Mouse (Mus musculus) limb, embryonic 11.5 days (tissue): ENCODE measurements around the gene Slc7a1. TPM values are rescaled to one million over a fixed set of nuclear protein-coding genes. Genes with fewer than 3 reads are reported as not detected.

ENCODE experiments used
- ATAC-seq: fragments of 200-750 bp; cut with Nextera tagmentation; 2 replicates; pipeline ENCODE4 v1.8.0; 2017; ENCODE audit warnings: low read depth; ENCODE audit not compliant: insufficient number of reproducible peaks, low FRiP score, low TSS enrichment
- DNase-seq: peaks from one replicate; pipeline ENCODE4 v3.0.0-alpha.2; 2015; ENCODE audit warnings: low spot score
- H3K27ac ChIP-seq: fragments of 300-500 bp; sonication (generic); replicated peaks from 2 replicates; pipeline ENCODE4 v1.5.1; 2014; ENCODE audit warnings: low read depth, mild to moderate bottlenecking, low read length
- H3K27me3 ChIP-seq: fragments of 300-500 bp; sonication (generic); 2 replicates; pipeline ENCODE4 v1.6.1; 2014; ENCODE audit warnings: mild to moderate bottlenecking, low read length, mixed read lengths; ENCODE audit not compliant: control insufficient read depth, insufficient read depth
- H3K36me3 ChIP-seq: fragments of 300-500 bp; sonication (generic); 2 replicates; pipeline ENCODE4 v1.6.1; 2014; ENCODE audit warnings: mild to moderate bottlenecking, low read length, moderate library complexity, mixed read lengths; ENCODE audit not compliant: control insufficient read depth, insufficient read depth
- H3K4me1 ChIP-seq: fragments of 300-500 bp; sonication (generic); 2 replicates; pipeline ENCODE4 v1.6.1; 2014; ENCODE audit warnings: low read length, mixed read lengths; ENCODE audit not compliant: control insufficient read depth, insufficient read depth
- H3K4me2 ChIP-seq: fragments of 300-500 bp; sonication (generic); 2 replicates; pipeline ENCODE4 v1.6.1; 2014; ENCODE audit warnings: low read depth, mild to moderate bottlenecking, moderate library complexity; ENCODE audit not compliant: severe bottlenecking
- H3K4me3 ChIP-seq: fragments of 300-500 bp; sonication (generic); 2 replicates; pipeline ENCODE4 v1.5.1; 2014; ENCODE audit warnings: low read depth, low read length
- H3K9ac ChIP-seq: fragments of 300-500 bp; sonication (generic); 2 replicates; pipeline ENCODE4 v1.6.1; 2014; ENCODE audit warnings: mild to moderate bottlenecking, low read length
- H3K9me3 ChIP-seq: fragments of 300-500 bp; sonication (generic); 2 replicates; pipeline ENCODE4 v1.6.1; 2016; ENCODE audit warnings: low read length; ENCODE audit not compliant: control insufficient read depth
- whole genome bisulfite sequencing: fragments of 180-500 bp; shearing (Covaris S2); extraction: QIAGEN DNeasy Blood & Tissue Kit; methylation state at CpG from one replicate; pipeline ENCODE4 v1.1.7; 2014; 5-methylcytosine and 5-hydroxymethylcytosine counted together
- polyA plus RNA-seq: library from polyadenylated mRNA; unstranded; fragments of >200 nt; fragmentation: Nextera tagmentation; extraction: Ambion mirVana; gene quantifications from 2 replicates; pipeline ENCODE4 v1.2.1, GENCODE M21; 2014

The Slc7a1 gene
- polyA plus RNA-seq, 1 experiment from 2014 or later, result 16.4 TPM

GRCm38 (mm10) chr5:148378232-148378508 lies 21.5 kb downstream of the Slc7a1 start:
- Histone ChIP-seq H3K36me3 (no peaks in the 10 kb centered on the region), H3K4me2 (no peak overlapping the region), H3K4me1 (no peaks in the 10 kb centered on the region), H3K9me3 (no peaks in the 10 kb centered on the region), H3K27me3 (no peaks in the 10 kb centered on the region), H3K4me3 (no peak overlapping the region), H3K27ac (no peak overlapping the region), H3K9ac (no peak overlapping the region)
- 93% methylated on average over 4 of the region's 4 CpGs for WGBS
- no peak for ATAC-seq
- DNase-seq, result no peak

GRCm38 (mm10) chr5:148377439-148378231 lies 22.1 kb downstream of the Slc7a1 start:
- DNase-seq, result no peak
- H3K4me3 ChIP-seq, result no peak overlapping the region
- H3K4me2 ChIP-seq, result no peak overlapping the region
- no peak for ATAC-seq
- no peak overlapping the region for H3K27ac ChIP-seq
- 87% methylated on average over 17 of the region's 17 CpGs for WGBS
- H3K9ac ChIP-seq, result no peak overlapping the region
- H3K27me3 ChIP-seq, result no peaks in the 10 kb centered on the region
- no peaks in the 10 kb centered on the region for H3K4me1 ChIP-seq
- H3K36me3 ChIP-seq, result no peaks in the 10 kb centered on the region
- no peaks in the 10 kb centered on the region for H3K9me3 ChIP-seq

- DNase-seq, result no peak
- Histone ChIP-seq H3K4me3 (no peak overlapping the region), H3K4me1 (no peaks in the 10 kb centered on the region), H3K27me3 (no peaks in the 10 kb centered on the region), H3K9ac (no peak overlapping the region), H3K4me2 (no peak overlapping the region), H3K9me3 (no peaks in the 10 kb centered on the region), H3K27ac (no peak overlapping the region), H3K36me3 (no peaks in the 10 kb centered on the region)
- WGBS, result 95% methylated on average over 8 of the region's 8 CpGs
- ATAC-seq, result no peak
Measured at GRCm38 (mm10) chr5:148376358-148376757, 23.3 kb downstream of the Slc7a1 start.

GRCm38 (mm10) chr5:148375480-148375879 lies 24.2 kb downstream of the Slc7a1 start:
- 74% methylated on average over 12 of the region's 12 CpGs for WGBS
- no peaks in the 10 kb centered on the region for H3K36me3 ChIP-seq
- no peak overlapping the region for H3K4me3 ChIP-seq
- no peaks in the 10 kb centered on the region for H3K4me1 ChIP-seq
- H3K9ac ChIP-seq, result no peak overlapping the region
- DNase-seq, result no peak
- H3K9me3 ChIP-seq, result no peaks in the 10 kb centered on the region
- H3K4me2 ChIP-seq, result no peak overlapping the region
- ATAC-seq, result no peak
- no peaks in the 10 kb centered on the region for H3K27me3 ChIP-seq
- no peak overlapping the region for H3K27ac ChIP-seq

- DNase-seq (no peak), ATAC-seq (no peak)
- Histone ChIP-seq H3K27ac (no peak overlapping the region), H3K4me3 (no peak overlapping the region), H3K9me3 (no peaks in the 10 kb centered on the region), H3K4me2 (no peak overlapping the region), H3K4me1 (no peaks in the 10 kb centered on the region), H3K36me3 (peaks cover 4% of the 10 kb centered on the region; the same call in 1 of the 2 replicates), H3K9ac (no peak overlapping the region), H3K27me3 (no peaks in the 10 kb centered on the region)
- 77% methylated on average over 9 of the region's 9 CpGs for WGBS
Measured at GRCm38 (mm10) chr5:148373092-148373685, 26.5 kb downstream of the Slc7a1 start.

GRCm38 (mm10) chr5:148372005-148372917 lies 27.4 kb downstream of the Slc7a1 start:
- no peak overlapping the region for H3K4me3 ChIP-seq
- no peak overlapping the region for H3K4me2 ChIP-seq
- H3K9ac ChIP-seq, result no peak overlapping the region
- ATAC-seq, result no peak
- no peak for DNase-seq
- peaks cover 4% of the 10 kb centered on the region; the same call in 1 of the 2 replicates for H3K36me3 ChIP-seq
- no peak overlapping the region for H3K27ac ChIP-seq
- H3K27me3 ChIP-seq, result no peaks in the 10 kb centered on the region
- H3K9me3 ChIP-seq, result no peaks in the 10 kb centered on the region
- WGBS, result 87% methylated on average over 12 of the region's 12 CpGs
- H3K4me1 ChIP-seq, result no peaks in the 10 kb centered on the region

GRCm38 (mm10) chr5:148371375-148371774 lies 28.3 kb downstream of the Slc7a1 start:
- no peaks in the 10 kb centered on the region for H3K27me3 ChIP-seq
- H3K27ac ChIP-seq, result no peak overlapping the region
- H3K9ac ChIP-seq, result no peak overlapping the region
- no peaks in the 10 kb centered on the region for H3K9me3 ChIP-seq
- H3K36me3 ChIP-seq, result peaks cover 4% of the 10 kb centered on the region; the same call in 1 of the 2 replicates
- H3K4me1 ChIP-seq, result no peaks in the 10 kb centered on the region
- H3K4me3 ChIP-seq, result no peak overlapping the region
- H3K4me2 ChIP-seq, result no peak overlapping the region
- no peak for ATAC-seq
- WGBS, result 95% methylated on average over 9 of the region's 9 CpGs
- DNase-seq, result no peak

- no peak for ATAC-seq
- H3K27me3 ChIP-seq, result no peaks in the 10 kb centered on the region
- peaks cover 4% of the 10 kb centered on the region; the same call in 1 of the 2 replicates for H3K36me3 ChIP-seq
- DNase-seq, result peak; percentile 58
- no peak overlapping the region for H3K9ac ChIP-seq
- WGBS, result 94% methylated on average over 1 of the region's 1 CpGs
- no peak overlapping the region for H3K4me2 ChIP-seq
- H3K9me3 ChIP-seq, result no peaks in the 10 kb centered on the region
- no peaks in the 10 kb centered on the region for H3K4me1 ChIP-seq
- H3K4me3 ChIP-seq, result no peak overlapping the region
- H3K27ac ChIP-seq, result no peak overlapping the region
Measured at GRCm38 (mm10) chr5:148370624-148371023, 29.1 kb downstream of the Slc7a1 start.
